Mouse (Mus musculus) mouse embryonic stem cell (cell line): ENCODE results near the gene Olfr287.

Experiments
- in situ Hi-C, 2 experiments: fragments of 300-500 bp; cut with MboI; formaldehyde crosslinking; loops; 1 replicate in 1 of 2; 3 replicates in 1 of 2; pipeline ENCODE4 v1.14.3; 2019 to 2020; ENCODE audit warnings: low sequenced_read_pairs in 2 of 2, low pct_unique_long_range_greater_than_20kb in 1 of 2, mixed read lengths in 1 of 2; ENCODE audit not compliant: unreplicated experiment in 1 of 2

Gene Olfr287

GRCm38 (mm10) chr15:98220877-98221276 lies at the start of gene Olfr287, which contains the start of gene Gm44579:
Gene Olfr287 (minus strand): TSS chr15:98221056.
Gene Gm44579 (minus strand): TSS chr15:98220977.
- in situ Hi-C loops, result no loop called here

GRCm38 (mm10) chr15:98257776-98258175 lies 36.9 kb upstream of the Olfr287 start:
- in situ Hi-C loops, result no loop called here

GRCm38 (mm10) chr15:98257193-98257592 lies 36.3 kb upstream of the Olfr287 start, which contains the start of gene H1fnt:
Gene H1fnt (minus strand): TSS chr15:98257293.
- in situ Hi-C loops, result no loop called here

GRCm38 (mm10) chr15:98256271-98256670 lies 35.4 kb upstream of the Olfr287 start:
- in situ Hi-C loops, result no loop called here

GRCm38 (mm10) chr15:98235442-98235841 lies 14.6 kb upstream of the Olfr287 start:
- in situ Hi-C loops, result no loop called here

- in situ Hi-C loops, result no loop called here
These were observed 13.5 kb upstream of the Olfr287 start, which contains the start of gene Olfr286 for GRCm38 (mm10) chr15:98234350-98234749. Gene Olfr286 (minus strand): TSS chr15:98234450.

- in situ Hi-C loops, result no loop called here
These were observed 5.2 kb upstream of the Olfr287 start for GRCm38 (mm10) chr15:98226096-98226495.

- in situ Hi-C loops, result no loop called here
These were observed 4.8 kb upstream of the Olfr287 start for GRCm38 (mm10) chr15:98225610-98226009.

GRCm38 (mm10) chr15:98222377-98222776 lies 1.5 kb upstream of the Olfr287 start:
- in situ Hi-C loops, result no loop called here

- in situ Hi-C loops, result no loop called here
These were observed 6.7 kb downstream of the Olfr287 start for GRCm38 (mm10) chr15:98214130-98214529.

GRCm38 (mm10) chr15:98213336-98213870 lies 7.5 kb downstream of the Olfr287 start:
- in situ Hi-C loops, result no loop called here

GRCm38 (mm10) chr15:98209676-98210075 lies 11.2 kb downstream of the Olfr287 start:
- in situ Hi-C loops, result no loop called here

GRCm38 (mm10) chr15:98195442-98195841 lies 25.4 kb downstream of the Olfr287 start, which contains the start of gene Olfr288:
Gene Olfr288 (minus strand): TSS chr15:98195542.
- in situ Hi-C loops, result no loop called here

- in situ Hi-C loops, result loop anchor here (10.0 kb wide), 1 partner anchor 210 kb away; no protein-coding TSS in a partner anchor
These were observed 36.4 kb downstream of the Olfr287 start for GRCm38 (mm10) chr15:98184456-98184855.

- in situ Hi-C loops, result loop anchor here (10.0 kb wide), 1 partner anchor 213 kb away; no protein-coding TSS in a partner anchor
These were observed 38.8 kb downstream of the Olfr287 start for GRCm38 (mm10) chr15:98181856-98182570.

- in situ Hi-C loops, result loop anchor here (10.0 kb wide), 1 partner anchor 214 kb away; no protein-coding TSS in a partner anchor
These were observed 39.6 kb downstream of the Olfr287 start for GRCm38 (mm10) chr15:98181132-98181711.

- in situ Hi-C loops, result loop anchor here (10.0 kb wide), 1 partner anchor 214 kb away; no protein-coding TSS in a partner anchor
These were observed 40.2 kb downstream of the Olfr287 start for GRCm38 (mm10) chr15:98180567-98181131.

- in situ Hi-C loops, result no loop called here
These were observed 43.5 kb downstream of the Olfr287 start for GRCm38 (mm10) chr15:98177320-98177719.

- in situ Hi-C loops, result loop anchor here in 1 of 2 experiments (25.0 kb wide), 1 partner anchor 312 kb away; no protein-coding TSS in a partner anchor
These were observed 47.0 kb downstream of the Olfr287 start for GRCm38 (mm10) chr15:98173821-98174220.
